Mouse (Mus musculus): Measurements from ENCODE around the gene Dctn2. TPM values are rescaled to one million over a fixed set of nuclear protein-coding genes. Genes with fewer than 3 reads are reported as not detected.
A peak's percentile ranks its signal among the peaks of the same experiment; 100 is the strongest.
"Not testable (repeated sequence)": the region's sequence is repeated elsewhere in the genome, so short reads cannot be mapped to it uniquely, and the experiment has no call there.

Gene Dctn2
- total and polyA plus RNA-seq, 2 experiments = 71.3 to 132 TPM

GRCm38 (mm10) chr10:127310523-127311475 lies 44.6 kb downstream of the Dctn2 start:
- H3K27me3 ChIP-seq (ENCODE audit: control insufficient read depth, insufficient read depth, low read length) = no peaks in the 10 kb centered on the region
- TF ChIP-seq CTCF (IDR thresholded peaks at IDR 0.05; ENCODE audit: low read depth, low read length) = no peak
- TF ChIP-seq POLR2A (IDR thresholded peaks at IDR 0.05; ENCODE audit: extremely low read depth, insufficient read depth, low read length) = no peak
- 28% methylated on average over 23 of the region's 23 CpGs for WGBS
- peak overlapping the region; percentile 88 for H3K9ac ChIP-seq (ENCODE audit: low read depth, low read length)
- DNase-seq (ENCODE audit: extremely low read depth, low read depth, low spot score) = peak; percentile 36
- H3K4me1 ChIP-seq (ENCODE audit: control insufficient read depth, insufficient read depth, low read length) = peaks cover 8% of the 10 kb centered on the region
- H3K79me2 ChIP-seq (ENCODE audit: control insufficient read depth, insufficient read depth, low read length) = peaks cover 6% of the 10 kb centered on the region; the same call in 1 of the 2 replicates
- peaks cover 24% of the 10 kb centered on the region for H3K36me3 ChIP-seq (ENCODE audit: control insufficient read depth, insufficient read depth, low read length)
- peak overlapping the region; percentile 79 for H3K27ac ChIP-seq (replicated peaks; ENCODE audit: insufficient read depth, low read depth, low read length)
- H3K4me3 ChIP-seq (ENCODE audit: insufficient read depth, low read depth, low read length) = peak overlapping the region; percentile 77

- DNase-seq (ENCODE audit: extremely low read depth, low read depth, low spot score) = peak; percentile 96
- peak; percentile 53 for TF ChIP-seq POLR2A (IDR thresholded peaks at IDR 0.05; ENCODE audit: extremely low read depth, insufficient read depth, low read length)
- TF ChIP-seq CTCF (IDR thresholded peaks at IDR 0.05; ENCODE audit: low read depth, low read length) = no peak
- H3K9ac ChIP-seq (ENCODE audit: low read depth, low read length) = peak within 1 kb of the TSS; percentile 88
- WGBS = under 1% methylated on average over 65 of the region's 65 CpGs
- H3K27ac ChIP-seq (replicated peaks; ENCODE audit: insufficient read depth, low read depth, low read length) = peak within 1 kb of the TSS; percentile 90
- no peaks in the 10 kb centered on the region for H3K27me3 ChIP-seq (ENCODE audit: control insufficient read depth, insufficient read depth, low read length)
- peaks cover 8% of the 10 kb centered on the region for H3K4me1 ChIP-seq (ENCODE audit: control insufficient read depth, insufficient read depth, low read length)
- peaks cover 20% of the 10 kb centered on the region for H3K36me3 ChIP-seq (ENCODE audit: control insufficient read depth, insufficient read depth, low read length)
- peak within 1 kb of the TSS; percentile 77 for H3K4me3 ChIP-seq (ENCODE audit: insufficient read depth, low read depth, low read length)
- H3K79me2 ChIP-seq (ENCODE audit: control insufficient read depth, insufficient read depth, low read length) = peaks cover 6% of the 10 kb centered on the region; the same call in 1 of the 2 replicates
Observed at GRCm38 (mm10) chr10:127311476-127312355, 45.5 kb downstream of the Dctn2 start, which contains the start of gene Mars. Gene Mars, minus strand, starts transcription at chr10:127311786.

- peak overlapping the region; percentile 90 for H3K27ac ChIP-seq (replicated peaks; ENCODE audit: insufficient read depth, low read depth, low read length)
- DNase-seq (ENCODE audit: extremely low read depth, low read depth, low spot score) = peak; percentile 86
- no peaks in the 10 kb centered on the region for H3K27me3 ChIP-seq (ENCODE audit: control insufficient read depth, insufficient read depth, low read length)
- peaks cover 14% of the 10 kb centered on the region for H3K36me3 ChIP-seq (ENCODE audit: control insufficient read depth, insufficient read depth, low read length)
- H3K79me2 ChIP-seq (ENCODE audit: control insufficient read depth, insufficient read depth, low read length) = peaks cover 6% of the 10 kb centered on the region; the same call in 1 of the 2 replicates
- 0% methylated on average over 4 of the region's 4 CpGs for WGBS
- TF ChIP-seq POLR2A (IDR thresholded peaks at IDR 0.05; ENCODE audit: extremely low read depth, insufficient read depth, low read length) (no peak), CTCF (IDR thresholded peaks at IDR 0.05; ENCODE audit: low read depth, low read length) (peak; percentile 56; the same call in 1 of the 2 replicates)
- H3K4me1 ChIP-seq (ENCODE audit: control insufficient read depth, insufficient read depth, low read length) = peaks cover 8% of the 10 kb centered on the region
- peak overlapping the region; percentile 77 for H3K4me3 ChIP-seq (ENCODE audit: insufficient read depth, low read depth, low read length)
- peak overlapping the region; percentile 81 for H3K9ac ChIP-seq (ENCODE audit: low read depth, low read length)
Observed at GRCm38 (mm10) chr10:127312356-127312676, 46.1 kb downstream of the Dctn2 start.

DNA sequence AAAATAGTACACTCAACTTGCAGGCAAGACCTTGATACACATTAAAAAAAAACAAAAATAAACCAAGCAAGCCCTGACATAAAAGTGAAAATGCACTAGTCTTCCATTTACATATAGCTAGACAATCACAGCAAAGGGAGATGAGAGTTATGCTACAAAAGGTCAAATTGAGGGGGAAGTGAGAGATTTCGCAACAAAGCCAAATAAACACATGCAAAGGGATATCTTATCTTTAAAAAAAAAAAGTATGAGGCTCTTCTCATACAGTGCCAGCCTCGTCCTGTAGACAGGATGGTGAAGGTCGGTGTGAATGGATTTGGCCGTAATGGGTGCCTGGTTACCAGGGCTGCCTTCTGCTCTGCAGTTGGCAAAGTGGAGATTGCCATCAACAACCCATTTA lies 46.7 kb downstream of the Dctn2 start:
- TF ChIP-seq CTCF (IDR thresholded peaks at IDR 0.05; ENCODE audit: low read depth, low read length) (no peak), POLR2A (IDR thresholded peaks at IDR 0.05; ENCODE audit: extremely low read depth, insufficient read depth, low read length) (no peak)
- no peak overlapping the region for H3K4me3 ChIP-seq (ENCODE audit: insufficient read depth, low read depth, low read length)

DNA sequence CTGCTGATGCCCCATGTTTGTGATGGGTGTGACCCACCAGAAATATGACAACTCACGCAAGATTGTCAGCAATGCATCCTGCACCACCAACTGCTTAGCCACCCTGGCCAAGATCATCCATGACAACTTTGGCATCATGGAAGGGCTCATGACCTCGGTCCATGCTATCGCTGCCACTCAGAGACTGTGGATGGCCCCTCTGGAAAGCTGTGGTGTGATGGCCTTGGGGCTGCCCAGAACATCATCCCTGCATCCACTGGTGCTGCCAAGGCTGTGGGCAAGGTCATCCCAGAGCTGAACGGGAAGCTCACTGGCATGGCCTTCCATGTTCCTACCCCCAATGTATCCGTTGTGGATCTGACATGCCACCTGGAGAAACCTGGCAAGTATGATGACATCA lies 47.3 kb downstream of the Dctn2 start:
- H3K4me3 ChIP-seq (ENCODE audit: insufficient read depth, low read depth, low read length); DNase-seq (ENCODE audit: extremely low read depth, low read depth, low spot score); H3K36me3 ChIP-seq (ENCODE audit: control insufficient read depth, insufficient read depth, low read length); H3K9ac ChIP-seq (ENCODE audit: low read depth, low read length); H3K27ac ChIP-seq (replicated peaks; ENCODE audit: insufficient read depth, low read depth, low read length); H3K27me3 ChIP-seq (ENCODE audit: control insufficient read depth, insufficient read depth, low read length); H3K79me2 ChIP-seq (ENCODE audit: control insufficient read depth, insufficient read depth, low read length); H3K4me1 ChIP-seq (ENCODE audit: control insufficient read depth, insufficient read depth, low read length): not testable (repeated sequence)
- WGBS = 91% methylated on average over 5 of the region's 5 CpGs

More for the DNA sequence above, 46.7 kb downstream of the Dctn2 start:
- H3K27ac ChIP-seq (replicated peaks; ENCODE audit: insufficient read depth, low read depth, low read length) = peak overlapping the region; percentile 90
- peak; percentile 86 for DNase-seq (ENCODE audit: extremely low read depth, low read depth, low spot score)
- peaks cover 8% of the 10 kb centered on the region for H3K4me1 ChIP-seq (ENCODE audit: control insufficient read depth, insufficient read depth, low read length)
- no peaks in the 10 kb centered on the region for H3K27me3 ChIP-seq (ENCODE audit: control insufficient read depth, insufficient read depth, low read length)
- 5% methylated on average over 4 of the region's 4 CpGs for WGBS
- H3K9ac ChIP-seq (ENCODE audit: low read depth, low read length) = no peak overlapping the region
- H3K36me3 ChIP-seq (ENCODE audit: control insufficient read depth, insufficient read depth, low read length) = peaks cover 9% of the 10 kb centered on the region; the same call in 1 of the 2 replicates
- peaks cover 6% of the 10 kb centered on the region; the same call in 1 of the 2 replicates for H3K79me2 ChIP-seq (ENCODE audit: control insufficient read depth, insufficient read depth, low read length)

GRCm38 (mm10) chr10:127314950-127315349 lies 48.8 kb downstream of the Dctn2 start:
- 78% methylated on average over 1 of the region's 1 CpGs for WGBS
- DNase-seq (ENCODE audit: extremely low read depth, low read depth, low spot score) = not testable (repeated sequence)

More at GRCm38 (mm10) chr10:127314950-127315349, 48.8 kb downstream of the Dctn2 start:
- H3K4me3 ChIP-seq (ENCODE audit: insufficient read depth, low read depth, low read length); H3K36me3 ChIP-seq (ENCODE audit: control insufficient read depth, insufficient read depth, low read length); H3K79me2 ChIP-seq (ENCODE audit: control insufficient read depth, insufficient read depth, low read length); H3K4me1 ChIP-seq (ENCODE audit: control insufficient read depth, insufficient read depth, low read length); H3K27ac ChIP-seq (replicated peaks; ENCODE audit: insufficient read depth, low read depth, low read length); H3K9ac ChIP-seq (ENCODE audit: low read depth, low read length); H3K27me3 ChIP-seq (ENCODE audit: control insufficient read depth, insufficient read depth, low read length): not testable (repeated sequence)

Measured in liver, adult 2 months (tissue).